Mouse (Mus musculus) neural tube, embryonic 14.5 days (tissue): ENCODE data around the gene Srsf4. TPM values are rescaled to one million over a fixed set of nuclear protein-coding genes. Genes with fewer than 3 reads are reported as not detected.

Experiments used
- ATAC-seq: fragments of 200-750 bp; cut with Nextera tagmentation; 2 replicates; pipeline ENCODE4 v1.8.0; 2017; ENCODE audit warnings: low read depth, mild to moderate bottlenecking, moderate TSS enrichment, moderate library complexity
- H3K27ac ChIP-seq: fragments of 300-500 bp; sonication (generic); 2 replicates; pipeline ENCODE4 v1.5.1; 2014; ENCODE audit warnings: low read depth, mild to moderate bottlenecking, control low read depth, low read length, moderate library complexity, mixed read lengths
- H3K27me3 ChIP-seq: fragments of 300-500 bp; sonication (generic); 2 replicates; pipeline ENCODE4 v1.6.1; 2014; ENCODE audit warnings: low read length; ENCODE audit not compliant: control insufficient read depth, insufficient read depth
- H3K36me3 ChIP-seq: fragments of 300-500 bp; sonication (generic); 2 replicates; pipeline ENCODE4 v1.6.1; 2014; ENCODE audit warnings: low read length, mixed read lengths; ENCODE audit not compliant: control insufficient read depth, insufficient read depth
- H3K4me1 ChIP-seq: fragments of 300-500 bp; sonication (generic); 2 replicates; pipeline ENCODE4 v1.6.1; 2014; ENCODE audit warnings: low read length; ENCODE audit not compliant: control insufficient read depth, insufficient read depth
- H3K4me2 ChIP-seq: fragments of 300-500 bp; sonication (generic); 2 replicates; pipeline ENCODE4 v1.6.1; 2014; ENCODE audit warnings: mild to moderate bottlenecking, low read depth, low read length, control low read depth
- H3K4me3 ChIP-seq: fragments of 300-500 bp; sonication (generic); 2 replicates; pipeline ENCODE4 v1.5.1; 2014; ENCODE audit warnings: low read depth, low read length, control low read depth, mixed read lengths
- H3K9ac ChIP-seq: fragments of 300-500 bp; sonication (generic); replicated peaks from 2 replicates; pipeline ENCODE4 v1.6.1; 2014; ENCODE audit warnings: low read depth, mild to moderate bottlenecking, control low read depth, low read length, mixed read lengths
- H3K9me3 ChIP-seq: fragments of 300-500 bp; sonication (generic); 2 replicates; pipeline ENCODE4 v1.6.1; 2016; ENCODE audit warnings: low read length; ENCODE audit not compliant: control insufficient read depth
- WGBS: fragments of 180-500 bp; shearing (Covaris S2); extraction: QIAGEN DNeasy Blood & Tissue Kit; methylation state at CpG from one replicate; pipeline ENCODE4 v1.1.7; 2014; 5-methylcytosine and 5-hydroxymethylcytosine counted together
- polyA plus RNA-seq: library from polyadenylated mRNA; unstranded; fragments of >200 nt; fragmentation: Nextera tagmentation; extraction: Ambion mirVana; gene quantifications from 2 replicates; pipeline ENCODE4 v1.2.1, GENCODE M21; 2014

Srsf4 gene
- polyA plus RNA-seq, 1 experiment from 2014 or later = 88.5 TPM

GRCm38 (mm10) chr4:131883571-131883970 is 10.2 kb downstream of the Srsf4 start:
- Histone ChIP-seq H3K36me3 (peaks cover 7% of the 10 kb centered on the region; the same call in 1 of the 2 replicates), H3K27me3 (no peaks in the 10 kb centered on the region), H3K4me2 (no peak overlapping the region), H3K27ac (no peak overlapping the region), H3K4me1 (peaks cover 6% of the 10 kb centered on the region; the same call in 1 of the 2 replicates), H3K9ac (no peak overlapping the region), H3K4me3 (no peak overlapping the region), H3K9me3 (no peaks in the 10 kb centered on the region)
- whole genome bisulfite sequencing = 69% methylated on average over 6 of the region's 6 CpGs
- no peak for ATAC-seq

GRCm38 (mm10) chr4:131885376-131885775 is 12.0 kb downstream of the Srsf4 start:
- Histone ChIP-seq H3K36me3 (peaks cover 7% of the 10 kb centered on the region; the same call in 1 of the 2 replicates), H3K9me3 (no peaks in the 10 kb centered on the region), H3K4me2 (no peak overlapping the region), H3K4me3 (no peak overlapping the region), H3K27me3 (no peaks in the 10 kb centered on the region), H3K4me1 (peaks cover 6% of the 10 kb centered on the region; the same call in 1 of the 2 replicates), H3K27ac (no peak overlapping the region), H3K9ac (no peak overlapping the region)
- WGBS = 84% methylated on average over 6 of the region's 6 CpGs
- ATAC-seq = no peak

GRCm38 (mm10) chr4:131888564-131888963 is 15.1 kb downstream of the Srsf4 start:
- Histone ChIP-seq H3K9me3 (no peaks in the 10 kb centered on the region), H3K4me1 (no peaks in the 10 kb centered on the region), H3K27ac (no peak overlapping the region), H3K4me3 (no peak overlapping the region), H3K4me2 (no peak overlapping the region), H3K27me3 (no peaks in the 10 kb centered on the region), H3K36me3 (peaks cover 23% of the 10 kb centered on the region), H3K9ac (no peak overlapping the region)
- WGBS = 76% methylated on average over 1 of the region's 1 CpGs
- no peak for ATAC-seq

GRCm38 (mm10) chr4:131890692-131891091 is 17.3 kb downstream of the Srsf4 start:
- Histone ChIP-seq H3K4me1 (no peaks in the 10 kb centered on the region), H3K4me3 (no peak overlapping the region), H3K9ac (no peak overlapping the region), H3K4me2 (no peak overlapping the region), H3K27ac (no peak overlapping the region), H3K9me3 (no peaks in the 10 kb centered on the region), H3K27me3 (no peaks in the 10 kb centered on the region), H3K36me3 (peaks cover 33% of the 10 kb centered on the region)
- ATAC-seq = no peak
- 96% methylated on average over 3 of the region's 3 CpGs for WGBS

- peaks cover 68% of the 10 kb centered on the region for H3K36me3 ChIP-seq
- ATAC-seq = no peak
- H3K4me3 ChIP-seq = no peak overlapping the region
- H3K27me3 ChIP-seq = no peaks in the 10 kb centered on the region
- H3K4me2 ChIP-seq = no peak overlapping the region
- 97% methylated on average over 5 of the region's 5 CpGs for WGBS
- H3K9me3 ChIP-seq = no peaks in the 10 kb centered on the region
- H3K9ac ChIP-seq = no peak overlapping the region
- no peak overlapping the region for H3K27ac ChIP-seq
- H3K4me1 ChIP-seq = no peaks in the 10 kb centered on the region
These were observed 23.7 kb downstream of the Srsf4 start for GRCm38 (mm10) chr4:131897109-131897508.

GRCm38 (mm10) chr4:131897787-131898186 is 24.4 kb downstream of the Srsf4 start:
- Histone ChIP-seq H3K36me3 (peaks cover 70% of the 10 kb centered on the region), H3K27ac (no peak overlapping the region), H3K9ac (no peak overlapping the region), H3K4me1 (no peaks in the 10 kb centered on the region), H3K27me3 (no peaks in the 10 kb centered on the region), H3K4me2 (no peak overlapping the region), H3K4me3 (no peak overlapping the region), H3K9me3 (no peaks in the 10 kb centered on the region)
- no peak for ATAC-seq
- over 99% methylated on average over 8 of the region's 8 CpGs for WGBS

GRCm38 (mm10) chr4:131898503-131899179 is 25.2 kb downstream of the Srsf4 start:
- WGBS = 78% methylated on average over 12 of the region's 12 CpGs
- no peak for ATAC-seq
- no peaks in the 10 kb centered on the region for H3K9me3 ChIP-seq

GRCm38 (mm10) chr4:131899180-131899554 is 25.8 kb downstream of the Srsf4 start:
- peaks cover 60% of the 10 kb centered on the region for H3K36me3 ChIP-seq
- H3K4me1 ChIP-seq = no peaks in the 10 kb centered on the region
- H3K4me3 ChIP-seq = no peak overlapping the region
- no peak overlapping the region for H3K9ac ChIP-seq
- H3K27me3 ChIP-seq = no peaks in the 10 kb centered on the region
- no peak overlapping the region for H3K4me2 ChIP-seq
- no peak overlapping the region for H3K27ac ChIP-seq
- H3K9me3 ChIP-seq = no peaks in the 10 kb centered on the region
- WGBS = 86% methylated on average over 6 of the region's 6 CpGs
- ATAC-seq = no peak

More at GRCm38 (mm10) chr4:131898503-131899179, 25.2 kb downstream of the Srsf4 start:
- H3K4me2 ChIP-seq = no peak overlapping the region
- H3K27me3 ChIP-seq = no peaks in the 10 kb centered on the region
- H3K4me1 ChIP-seq = no peaks in the 10 kb centered on the region
- peaks cover 61% of the 10 kb centered on the region for H3K36me3 ChIP-seq
- H3K4me3 ChIP-seq = no peak overlapping the region
- no peak overlapping the region for H3K9ac ChIP-seq
- H3K27ac ChIP-seq = no peak overlapping the region

GRCm38 (mm10) chr4:131901090-131901489 is 27.7 kb downstream of the Srsf4 start:
- WGBS = 89% methylated on average over 15 of the region's 15 CpGs
- Histone ChIP-seq H3K36me3 (peaks cover 56% of the 10 kb centered on the region), H3K9me3 (no peaks in the 10 kb centered on the region), H3K9ac (no peak overlapping the region), H3K4me2 (no peak overlapping the region), H3K27me3 (no peaks in the 10 kb centered on the region), H3K27ac (no peak overlapping the region), H3K4me1 (no peaks in the 10 kb centered on the region), H3K4me3 (no peak overlapping the region)
- no peak for ATAC-seq
